Mouse (Mus musculus) neural tube, embryonic 10.5 days (tissue): Measurements from ENCODE around the gene Bcar3.
A peak's percentile ranks its signal among the peaks of the same experiment; 100 is the strongest.

ENCODE experiments used
- DNase-seq: peaks from one replicate; pipeline ENCODE4 v3.0.0-alpha.2; 2017; ENCODE audit warnings: low spot score; ENCODE audit errors: extremely low spot score

Bcar3 gene

DNA sequence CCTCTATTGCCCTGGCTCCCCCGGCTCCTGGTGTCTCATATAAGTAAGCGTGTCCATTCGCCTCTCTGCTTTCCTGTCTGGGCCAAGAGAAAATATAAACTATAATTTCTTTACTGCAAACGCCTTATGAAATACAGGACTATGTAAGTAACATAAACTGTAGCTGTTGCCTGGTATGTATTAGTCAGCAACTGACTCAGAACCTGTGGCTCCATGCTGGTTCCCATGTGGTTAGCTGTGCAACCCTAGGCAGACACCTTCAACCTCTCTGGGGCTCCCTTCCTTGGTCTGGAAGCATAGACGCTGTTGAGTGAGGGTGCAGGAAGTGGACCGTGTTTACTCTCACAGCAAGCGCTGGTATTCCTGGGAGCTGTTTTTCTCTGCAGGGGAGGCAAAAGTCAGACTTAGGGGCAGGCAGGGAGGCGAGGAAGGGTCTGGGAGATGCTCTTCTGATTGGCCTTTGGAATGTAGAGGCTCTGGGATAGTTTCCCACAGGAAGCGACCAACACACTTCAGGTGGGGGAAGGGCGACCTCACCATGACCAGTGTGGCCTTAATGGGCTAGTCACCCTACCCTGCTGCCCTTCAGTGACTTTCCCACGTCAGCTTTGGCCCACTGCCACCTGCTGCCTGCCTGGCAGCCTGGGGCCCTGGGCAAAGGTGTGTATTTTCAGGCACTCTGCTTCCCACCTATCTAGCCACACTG is 215.8 kb downstream of the Bcar3 start:
- DNase-seq, result no peak

DNA sequence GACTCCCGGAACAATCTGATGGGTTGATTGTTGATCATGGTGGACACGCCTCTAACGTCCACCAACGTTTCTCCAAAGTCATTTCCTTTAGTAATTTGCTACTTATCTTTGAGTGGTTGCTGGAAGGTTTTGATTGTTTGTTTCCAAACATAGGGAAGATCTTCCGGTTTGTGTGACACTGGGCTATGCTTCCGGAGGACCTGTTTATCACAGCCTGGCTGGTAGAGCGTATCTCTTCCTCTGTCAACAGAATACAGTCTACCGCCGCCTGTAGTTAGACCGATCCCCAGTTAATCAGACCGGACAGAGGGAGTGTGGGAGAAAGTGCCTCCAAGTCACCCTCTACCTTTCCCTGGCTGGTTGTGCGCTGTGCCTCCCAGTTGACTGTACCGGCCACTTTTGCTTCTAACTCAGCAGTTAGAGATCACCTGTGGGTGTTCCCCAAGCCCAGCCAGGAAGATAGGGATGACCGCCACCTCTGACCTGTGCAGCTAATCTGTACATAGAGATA is 216.4 kb downstream of the Bcar3 start:
- DNase-seq, result no peak

DNA sequence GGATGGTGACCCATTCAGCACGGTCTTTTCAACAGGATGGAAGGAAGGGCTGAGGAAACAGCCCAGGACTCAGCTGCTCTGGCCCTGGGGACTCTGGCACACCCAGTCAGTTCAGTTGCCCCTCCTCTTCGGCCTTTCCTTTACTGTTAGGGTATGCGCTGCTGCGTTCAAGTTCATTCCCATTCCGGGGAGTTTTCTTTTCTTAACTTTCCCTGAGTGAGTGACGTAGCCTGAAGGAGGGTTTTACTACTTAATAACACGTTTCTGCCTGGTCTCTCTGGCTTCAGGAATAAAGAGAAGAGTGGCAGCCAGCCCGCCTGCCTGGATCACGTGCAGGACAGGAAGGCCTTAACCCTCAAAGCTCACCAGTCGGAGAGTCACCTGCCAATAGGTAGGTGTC is 217.0 kb downstream of the Bcar3 start:
- no peak for DNase-seq

DNA sequence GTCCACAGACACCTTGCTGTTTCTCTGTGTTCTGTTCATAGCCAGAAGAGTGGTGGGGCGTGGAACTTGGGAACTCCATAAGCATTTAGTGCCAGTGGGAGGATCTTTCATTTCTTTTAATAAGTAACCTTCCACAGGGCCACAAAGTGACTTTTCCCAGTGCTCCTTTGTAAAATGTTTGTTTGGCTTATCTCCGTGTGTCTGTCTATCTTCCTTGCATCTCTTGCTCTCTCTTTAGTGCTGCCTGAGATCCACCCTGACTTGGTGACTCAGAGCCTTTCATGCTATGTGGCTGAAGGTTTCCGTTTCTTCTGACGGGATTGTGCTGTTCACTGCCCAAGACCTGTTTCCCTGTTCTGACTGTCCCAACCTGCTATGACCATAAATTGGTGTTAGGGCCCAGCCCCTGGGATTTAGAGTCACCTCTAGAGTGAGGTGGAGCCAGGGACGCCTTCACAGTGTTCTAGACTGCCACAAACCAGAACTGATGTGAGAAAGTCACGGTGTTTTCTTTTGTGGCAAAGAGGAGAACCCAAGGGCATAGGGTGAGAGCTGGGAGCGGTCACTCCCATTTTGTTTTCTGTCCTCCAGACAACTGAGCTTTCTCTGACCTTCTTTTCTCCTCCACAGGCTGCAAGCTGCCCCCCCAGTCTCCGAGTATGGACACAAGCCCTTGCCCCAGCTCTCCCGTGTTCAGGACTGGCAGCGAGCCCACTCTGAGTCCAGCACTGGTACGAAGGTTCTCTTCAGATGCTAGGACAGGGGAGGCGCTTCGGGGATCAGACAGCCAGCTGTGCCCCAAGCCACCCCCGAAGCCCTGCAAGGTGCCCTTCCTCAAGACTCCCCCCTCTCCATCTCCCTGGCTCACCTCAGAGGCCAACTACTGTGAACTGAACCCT is 218.0 kb downstream of the Bcar3 start:
- DNase-seq, result no peak

DNA sequence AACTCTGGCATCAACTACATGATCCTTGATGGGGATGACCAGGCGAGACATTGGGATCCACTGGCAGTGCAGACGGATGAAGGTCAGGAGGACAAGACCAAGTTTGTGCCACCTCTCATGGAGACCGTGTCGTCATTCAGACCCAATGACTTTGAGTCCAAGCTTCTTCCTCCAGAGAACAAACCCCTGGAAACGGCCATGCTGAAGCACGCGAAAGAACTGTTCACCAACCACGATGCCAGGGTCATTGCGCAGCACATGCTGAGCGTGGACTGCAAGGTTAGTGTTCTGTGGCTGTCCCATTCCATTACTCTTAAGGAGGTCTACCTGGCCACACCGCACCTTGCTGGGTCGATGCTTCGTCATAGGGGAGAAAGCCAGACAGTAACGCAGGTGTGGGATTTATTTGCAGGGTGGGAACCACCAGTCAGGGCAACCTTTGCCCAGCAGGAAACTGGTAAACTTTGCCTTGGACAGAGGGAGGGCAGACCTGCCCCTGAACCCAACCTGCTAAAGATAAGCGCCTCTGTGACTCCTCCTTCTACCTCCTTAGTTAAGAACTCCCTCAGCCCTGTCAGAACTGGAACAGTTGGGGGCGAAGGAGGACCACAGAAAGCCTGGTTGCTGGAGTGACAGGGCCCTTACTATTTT is 218.9 kb downstream of the Bcar3 start:
- no peak for DNase-seq

DNA sequence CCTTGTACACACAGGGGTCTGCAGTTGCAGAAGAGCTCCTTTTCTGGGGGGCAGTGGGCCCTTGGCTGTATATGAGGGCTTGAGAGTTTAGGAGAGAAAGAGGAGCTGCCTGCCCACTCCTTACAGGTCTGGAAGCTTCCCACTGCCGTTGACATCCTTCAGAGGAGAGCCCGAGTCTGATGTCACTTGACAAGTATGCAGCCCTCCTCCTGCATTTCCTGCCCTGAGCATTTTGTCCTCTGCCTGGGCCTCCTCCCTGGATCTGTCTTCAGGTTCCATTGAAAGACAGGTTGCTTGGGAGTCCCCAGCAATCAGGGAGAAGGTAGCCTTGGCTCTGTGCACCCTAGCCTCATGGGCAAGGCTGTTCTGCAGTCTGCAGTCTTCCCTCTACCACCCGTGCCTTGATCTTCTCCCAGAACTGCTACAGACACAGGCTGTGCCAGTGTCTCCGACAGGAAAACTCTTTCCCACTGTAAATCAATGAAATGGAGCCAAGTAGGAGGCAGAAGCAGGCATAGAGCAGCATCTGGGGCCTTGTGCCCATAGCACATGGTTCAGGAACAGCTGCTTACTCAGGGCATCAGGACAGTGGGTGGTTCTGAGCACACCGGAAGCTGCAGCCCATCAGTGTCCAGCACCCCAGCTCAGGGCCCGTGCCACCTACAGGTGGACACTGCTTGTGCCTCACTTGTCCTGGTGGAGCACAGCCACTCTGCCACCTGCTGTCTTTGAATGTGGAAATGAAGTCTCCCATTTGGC is 221.8 kb downstream of the Bcar3 start:
- no peak for DNase-seq

DNA sequence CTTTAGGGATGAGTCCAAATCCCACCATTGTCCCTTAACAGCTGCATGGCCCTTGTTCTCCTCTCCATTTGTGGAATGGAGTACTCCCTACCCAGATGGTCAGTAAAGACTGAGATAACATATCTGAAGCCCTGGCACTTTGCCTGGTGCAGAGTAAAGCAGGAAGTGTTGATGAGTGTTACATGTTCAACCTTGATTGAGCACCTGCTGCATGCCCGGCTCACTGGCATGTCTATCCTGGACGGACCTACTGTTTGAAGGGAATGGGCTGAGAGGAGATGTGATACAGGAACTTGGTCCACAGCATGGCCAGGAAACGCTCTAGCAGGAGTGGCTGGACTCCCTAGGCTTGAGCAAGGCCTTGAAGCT is 222.4 kb downstream of the Bcar3 start:
- no peak for DNase-seq

DNA sequence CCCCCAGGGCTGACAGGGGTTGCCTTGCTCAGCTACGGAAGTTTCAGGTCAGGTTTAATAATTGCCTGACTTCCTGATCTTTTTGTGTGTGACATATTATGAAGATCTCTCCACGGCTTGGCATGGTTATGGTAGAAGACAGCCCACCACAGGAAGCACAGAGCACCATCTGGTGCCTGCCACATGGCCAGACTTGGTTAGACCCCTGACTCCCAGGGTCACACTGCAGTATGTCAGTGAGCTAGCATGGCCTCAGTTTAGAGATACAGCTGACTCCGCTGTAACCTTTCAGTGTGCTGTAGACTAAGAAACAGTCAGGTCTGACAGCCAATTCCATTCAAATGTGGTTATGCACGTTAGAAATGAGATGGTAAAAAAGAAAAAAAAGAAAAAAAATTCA is 223.8 kb downstream of the Bcar3 start:
- peak; percentile 41 for DNase-seq

DNA sequence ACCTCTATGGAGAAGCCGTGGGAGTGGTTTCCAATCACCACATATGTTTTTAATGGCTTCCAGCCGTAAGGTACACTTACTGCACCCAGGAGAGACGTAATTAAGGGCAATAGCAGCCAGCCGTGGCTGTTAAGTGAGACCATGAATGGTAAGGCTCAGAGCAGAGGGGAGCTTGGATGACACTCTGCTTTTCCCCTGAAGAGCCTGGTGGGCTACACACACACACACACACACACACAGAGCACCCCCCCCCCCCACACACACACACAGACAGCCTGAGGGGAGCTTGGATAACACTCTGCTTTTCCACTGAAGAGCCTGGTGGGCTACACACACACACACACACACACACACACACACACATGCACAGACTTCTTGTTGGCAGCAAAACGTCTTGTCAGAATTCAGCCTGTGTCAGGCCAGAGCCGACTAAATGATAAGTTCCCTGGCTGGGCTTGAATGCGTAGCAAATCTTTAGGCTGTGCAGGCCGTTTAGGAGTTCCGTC is 224.3 kb downstream of the Bcar3 start:
- DNase-seq, result peak; percentile 52

DNA sequence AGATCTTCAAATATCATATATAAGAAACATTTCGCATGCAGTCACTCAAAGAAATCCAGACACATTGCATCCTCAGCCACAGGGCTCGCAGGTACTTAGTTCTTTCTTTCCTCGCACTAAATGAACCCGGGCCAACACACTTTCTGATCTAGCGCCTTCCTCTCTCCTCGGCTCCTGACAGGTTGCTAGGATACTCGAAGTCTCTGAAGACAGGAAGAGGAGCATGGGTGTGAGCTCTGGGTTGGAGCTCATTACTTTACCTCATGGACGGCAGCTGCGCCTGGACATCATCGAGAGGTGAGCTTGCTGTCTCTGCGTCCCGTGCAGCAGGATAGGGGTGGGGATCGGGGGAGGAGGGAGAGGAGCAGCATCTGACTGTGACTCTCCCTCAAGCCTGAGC is 225.1 kb downstream of the Bcar3 start:
- peak; percentile 45 for DNase-seq

DNA sequence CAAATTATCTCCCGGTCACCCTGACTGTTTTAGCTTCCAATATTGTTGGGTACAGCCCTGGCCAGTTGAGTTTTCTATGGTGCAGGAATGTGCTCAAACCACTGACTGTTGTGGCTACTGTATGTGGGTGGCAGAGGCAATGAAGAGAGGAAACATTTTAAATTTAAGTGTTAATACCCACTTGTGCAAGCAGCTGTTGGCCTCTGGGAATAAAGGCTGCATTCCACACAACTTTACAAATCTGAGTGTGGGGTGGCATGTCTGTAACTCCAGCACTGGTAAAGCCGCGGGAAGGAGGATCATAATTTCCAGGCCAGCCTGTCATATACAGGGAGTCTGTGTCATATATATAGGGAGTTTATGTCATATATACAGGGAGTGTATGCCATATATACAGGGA is 226.4 kb downstream of the Bcar3 start:
- DNase-seq, result no peak

DNA sequence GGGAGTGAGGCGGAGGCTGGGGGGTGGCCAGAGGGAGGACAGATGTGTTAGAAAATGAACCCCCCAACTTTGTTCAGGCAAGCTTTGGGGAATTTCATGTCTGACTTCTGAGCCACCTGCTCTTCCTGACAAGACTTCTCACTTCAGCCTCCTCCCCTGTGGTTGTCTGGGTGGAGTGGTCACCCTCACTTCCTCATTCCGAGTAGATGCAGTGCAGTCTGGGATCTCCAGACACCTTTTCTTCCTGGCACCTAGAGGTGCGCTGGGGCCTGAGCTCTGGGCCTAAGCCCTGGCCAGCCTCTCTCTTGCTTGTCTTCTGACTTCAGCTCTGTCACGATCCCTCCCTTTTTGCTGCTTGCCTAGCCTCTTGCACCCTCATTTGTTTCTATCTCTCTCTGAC is 226.9 kb downstream of the Bcar3 start:
- no peak for DNase-seq

DNA sequence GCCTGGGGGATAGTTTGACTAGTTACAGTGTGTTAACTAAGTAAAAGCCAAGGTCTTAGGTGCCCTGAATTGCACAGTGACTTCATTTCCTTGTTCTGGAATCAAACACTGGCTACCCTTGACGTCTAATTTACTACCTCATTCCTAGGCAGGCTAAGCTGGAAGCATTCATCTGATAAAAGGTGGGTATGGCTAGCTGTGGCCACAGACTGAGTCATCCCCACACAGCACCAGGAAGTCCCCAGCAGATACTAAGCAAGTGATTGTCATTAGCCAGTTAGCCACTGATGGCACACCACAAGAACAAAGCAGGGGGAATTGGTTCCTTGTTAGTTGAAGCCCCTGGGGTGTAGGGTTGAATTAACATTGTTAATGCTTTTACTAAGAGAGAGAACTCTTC is 227.4 kb downstream of the Bcar3 start:
- no peak for DNase-seq

DNA sequence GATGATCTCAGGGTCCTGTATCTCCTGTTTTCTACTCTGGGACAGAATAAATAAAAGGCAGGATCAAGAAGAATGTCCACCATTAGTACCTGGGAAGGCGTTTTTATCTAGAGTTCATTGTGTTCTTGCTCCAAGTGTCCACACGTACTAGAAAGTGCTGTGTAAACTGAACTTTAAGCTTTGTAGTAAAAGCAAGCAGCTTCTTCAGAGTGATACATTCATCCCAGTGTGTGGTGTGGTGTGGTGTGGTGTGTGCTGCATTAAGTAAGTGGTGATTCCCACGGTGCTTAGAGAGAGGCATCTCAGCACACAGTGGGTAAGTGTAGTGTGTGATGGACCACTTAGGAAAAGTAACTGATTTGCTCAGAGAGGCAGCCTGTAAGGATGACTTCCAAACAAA is 234.5 kb downstream of the Bcar3 start:
- no peak for DNase-seq

DNA sequence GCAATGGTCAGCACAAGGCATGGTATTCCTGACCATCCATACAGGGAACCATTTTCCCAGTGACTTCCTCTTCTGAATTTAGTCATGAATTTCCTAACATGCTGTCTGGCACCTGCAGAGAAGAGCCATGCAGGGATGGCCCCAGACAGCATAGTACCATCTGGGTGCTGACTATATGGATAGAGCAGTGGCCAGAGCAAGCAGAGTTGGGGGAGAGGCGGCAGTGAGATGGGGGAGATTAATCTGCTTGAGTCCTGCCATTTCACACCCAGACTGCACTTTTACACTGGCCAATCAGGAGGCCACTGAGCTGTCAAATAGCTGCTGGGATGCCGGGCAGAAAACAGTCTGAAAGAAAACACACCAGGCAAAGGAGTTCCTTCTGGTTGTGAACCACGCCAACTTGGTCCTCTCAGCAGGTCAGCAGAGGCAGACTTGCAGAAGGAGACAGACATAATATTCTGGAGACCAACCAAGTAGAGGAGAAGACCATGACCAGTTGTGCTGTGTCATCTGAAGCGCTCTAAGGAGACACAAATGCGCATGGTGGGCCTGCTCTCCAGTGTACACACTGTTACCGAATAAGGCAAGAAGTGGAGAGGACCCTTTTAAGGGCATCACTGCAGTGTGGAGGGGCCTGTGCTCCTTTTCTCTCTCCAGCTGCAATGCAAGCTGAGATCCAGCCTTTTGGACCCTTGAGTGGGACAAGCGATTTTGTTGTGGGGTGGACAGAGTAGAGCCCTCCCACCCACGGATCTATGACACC is 242.2 kb downstream of the Bcar3 start:
- DNase-seq, result no peak

DNA sequence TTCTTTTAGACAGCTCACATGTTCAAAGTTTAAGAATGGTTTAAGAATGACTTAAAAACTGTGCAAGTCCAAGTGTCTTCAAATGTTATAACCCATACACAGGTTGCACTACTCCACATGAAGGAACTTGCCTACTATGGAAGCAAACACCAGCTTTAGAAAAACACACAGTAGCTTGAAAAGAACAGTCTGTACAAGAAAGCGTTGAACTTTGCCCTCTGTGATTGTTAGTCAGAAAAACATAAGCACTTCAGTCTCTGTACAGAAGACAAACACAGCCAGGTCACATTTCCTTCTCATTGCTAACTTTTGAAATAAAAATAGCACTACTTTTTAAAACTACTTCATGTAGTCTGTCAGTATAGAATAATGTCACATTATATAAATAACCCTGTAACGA is 244.9 kb downstream of the Bcar3 start:
- no peak for DNase-seq

DNA sequence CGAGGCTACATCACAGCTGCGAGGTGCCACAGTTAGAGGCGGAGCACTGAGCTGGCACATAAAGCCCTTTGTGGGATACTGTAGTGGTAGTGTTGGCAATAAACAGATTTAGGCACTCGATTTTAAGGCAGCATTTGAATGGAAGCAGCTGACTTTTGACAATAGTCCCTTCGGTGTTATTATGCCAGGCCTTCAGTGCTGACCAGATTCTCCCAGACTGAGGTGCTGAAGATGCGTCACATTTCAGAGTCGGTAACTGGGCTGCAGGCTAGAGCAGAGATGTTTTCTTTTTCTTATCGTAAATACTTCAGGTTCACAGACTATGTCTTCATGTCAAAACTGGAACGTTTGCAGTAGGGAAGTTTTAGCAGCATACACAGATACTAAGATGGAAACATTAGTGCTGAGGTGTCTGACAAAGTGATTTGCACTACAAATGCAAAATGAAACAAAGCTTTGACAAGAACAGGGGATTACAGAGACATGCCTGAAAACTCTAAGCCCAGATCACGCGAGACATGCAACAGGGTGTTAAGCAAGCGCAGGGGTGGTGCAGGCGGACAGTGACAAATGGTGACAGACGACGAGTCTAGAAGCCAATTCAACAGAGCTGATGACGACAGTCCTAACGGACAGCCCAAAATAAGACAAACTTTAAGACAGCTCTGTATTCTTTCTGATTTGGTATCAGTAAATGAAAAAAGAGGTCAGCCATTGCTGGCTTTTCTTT is 246.2 kb downstream of the Bcar3 start:
- DNase-seq, result no peak

DNA sequence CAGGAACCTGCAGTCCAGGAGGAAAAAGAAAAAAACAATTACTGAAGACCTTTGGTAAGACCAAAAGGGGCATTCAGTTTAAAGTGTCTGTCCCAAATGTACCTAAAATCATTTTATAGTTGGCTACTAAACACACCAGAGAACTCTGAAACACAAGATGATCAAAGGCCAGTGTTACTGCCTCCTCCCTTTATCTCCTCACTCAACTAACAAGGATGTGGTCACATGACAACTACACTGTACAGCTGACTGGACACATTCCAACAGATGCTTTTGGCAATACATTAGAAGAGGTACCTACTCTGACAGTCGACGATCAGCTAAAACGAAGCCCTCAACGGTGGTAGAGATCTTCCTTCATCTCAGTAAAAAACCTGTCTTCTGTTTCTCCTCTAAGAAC is 247.0 kb downstream of the Bcar3 start:
- no peak for DNase-seq

DNA sequence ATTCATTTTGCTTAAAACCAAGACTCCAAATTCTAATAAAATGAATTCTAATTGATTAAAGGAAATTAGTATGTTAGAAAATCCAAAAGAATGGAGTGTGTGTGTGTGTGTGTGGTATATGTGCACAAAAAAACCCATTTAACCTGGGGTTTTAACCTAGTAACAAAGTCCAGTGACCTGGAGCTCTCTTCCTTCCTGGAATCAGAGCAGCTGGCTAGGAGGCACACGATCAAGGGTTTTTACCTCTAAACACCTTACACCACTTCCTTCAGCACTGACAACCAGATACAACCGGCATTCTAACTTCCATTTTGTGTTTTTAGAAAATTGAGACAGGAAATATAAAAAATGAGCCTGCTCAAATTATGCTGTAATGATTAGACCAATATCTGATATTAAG is 251.4 kb downstream of the Bcar3 start:
- DNase-seq, result no peak

DNA sequence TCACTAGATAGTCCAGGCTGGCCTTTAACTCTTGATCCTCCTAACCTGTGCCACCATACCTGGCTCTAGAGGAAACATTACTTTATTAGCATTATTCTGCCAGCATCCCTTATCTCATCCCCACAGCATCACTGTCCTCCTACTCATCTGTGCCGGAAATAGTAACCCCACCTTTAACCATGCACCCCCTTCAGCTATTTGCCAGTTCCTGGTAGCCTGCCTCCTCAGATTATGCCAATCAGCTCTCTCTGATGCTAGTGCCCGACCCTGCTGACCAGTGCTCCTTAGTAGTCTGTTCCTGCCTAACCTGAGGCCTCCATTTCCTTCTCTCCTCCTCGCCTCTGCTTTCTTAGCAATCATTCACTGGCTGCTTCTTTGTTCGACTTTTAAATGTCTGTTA is 253.5 kb downstream of the Bcar3 start:
- no peak for DNase-seq
